Mouse (Mus musculus): ENCODE measurements around the gene Lrrc8b. TPM values are rescaled to one million over a fixed set of nuclear protein-coding genes. Genes with fewer than 3 reads are reported as not detected.
A peak's percentile ranks its signal among the peaks of the same experiment; 100 is the strongest.

Gene Lrrc8b
- polyA plus RNA-seq, 1 experiment from 2014 or later, result 10.6 TPM

DNA sequence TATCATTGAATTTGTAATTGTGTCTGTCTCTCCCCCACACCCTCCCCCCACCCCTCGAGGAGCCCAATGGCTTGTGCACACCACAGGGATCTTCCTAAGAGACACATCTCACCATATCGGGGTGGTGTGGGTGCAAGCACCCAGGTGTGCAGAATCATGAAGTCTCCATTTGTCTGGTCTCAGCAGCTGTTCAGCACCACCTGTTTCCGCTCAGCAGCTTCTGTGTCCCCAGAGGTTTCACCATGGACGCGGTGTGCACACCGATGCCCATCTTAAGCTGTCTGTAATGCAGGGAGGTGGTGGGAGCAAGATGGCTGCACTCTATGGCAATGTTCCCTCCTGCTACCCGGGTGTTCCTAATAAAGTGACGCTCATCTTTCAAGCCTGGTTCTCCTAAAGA lies 14.6 kb downstream of the Lrrc8b start:
- no peaks in the 10 kb centered on the region for H3K9me3 ChIP-seq (ENCODE audit: control insufficient read depth, low read length)
- no peaks in the 10 kb centered on the region for H3K27me3 ChIP-seq (replicated peaks; ENCODE audit: control insufficient read depth, insufficient read depth, low read length)
- 81% methylated on average over 8 of the region's 8 CpGs for WGBS
- ATAC-seq (ENCODE audit: low read depth) (no peak), DNase-seq (ENCODE audit: low spot score) (no peak)
- no peak overlapping the region for H3K27ac ChIP-seq (replicated peaks; ENCODE audit: low read depth, low read length)
- H3K9ac ChIP-seq (ENCODE audit: low read depth, low read length), result no peak overlapping the region
- no peak overlapping the region for H3K4me2 ChIP-seq (ENCODE audit: low read depth, low read length)
- no peaks in the 10 kb centered on the region for H3K36me3 ChIP-seq (ENCODE audit: control insufficient read depth, insufficient read depth, low read length)
- no peak overlapping the region for H3K4me3 ChIP-seq (ENCODE audit: low read depth, low read length)
- H3K4me1 ChIP-seq (ENCODE audit: control insufficient read depth, insufficient read depth, low read length), result no peaks in the 10 kb centered on the region

DNA sequence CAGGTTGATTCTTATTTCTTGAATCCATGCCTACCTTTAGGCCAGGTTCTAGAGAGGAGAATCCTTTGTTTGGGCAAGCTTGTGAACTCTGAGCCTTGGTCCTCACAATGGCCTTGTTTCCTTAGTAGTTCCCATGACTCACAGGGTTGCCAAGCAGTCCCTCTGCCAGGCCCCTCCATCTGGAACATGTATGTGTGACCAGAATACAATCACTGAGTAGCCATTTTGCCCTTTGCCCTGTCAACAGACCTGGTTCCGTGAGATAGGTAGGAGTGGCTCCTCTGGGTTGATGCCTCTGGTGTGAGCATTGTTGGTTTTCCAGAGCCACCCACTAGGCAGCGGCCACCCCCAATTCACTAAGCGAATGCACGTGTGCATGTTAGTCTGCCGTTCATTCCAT lies 24.0 kb downstream of the Lrrc8b start:
- WGBS, result 82% methylated on average over 5 of the region's 5 CpGs
- H3K27me3 ChIP-seq (replicated peaks; ENCODE audit: control insufficient read depth, insufficient read depth, low read length), result no peaks in the 10 kb centered on the region
- DNase-seq (ENCODE audit: low spot score) (no peak), ATAC-seq (ENCODE audit: low read depth) (no peak)
- H3K4me3 ChIP-seq (ENCODE audit: low read depth, low read length), result no peak overlapping the region
- no peak overlapping the region for H3K27ac ChIP-seq (replicated peaks; ENCODE audit: low read depth, low read length)
- H3K4me1 ChIP-seq (ENCODE audit: control insufficient read depth, insufficient read depth, low read length), result no peaks in the 10 kb centered on the region
- H3K36me3 ChIP-seq (ENCODE audit: control insufficient read depth, insufficient read depth, low read length), result no peaks in the 10 kb centered on the region
- H3K4me2 ChIP-seq (ENCODE audit: low read depth, low read length), result no peak overlapping the region
- no peak overlapping the region for H3K9ac ChIP-seq (ENCODE audit: low read depth, low read length)
- H3K9me3 ChIP-seq (ENCODE audit: control insufficient read depth, low read length), result no peaks in the 10 kb centered on the region

DNA sequence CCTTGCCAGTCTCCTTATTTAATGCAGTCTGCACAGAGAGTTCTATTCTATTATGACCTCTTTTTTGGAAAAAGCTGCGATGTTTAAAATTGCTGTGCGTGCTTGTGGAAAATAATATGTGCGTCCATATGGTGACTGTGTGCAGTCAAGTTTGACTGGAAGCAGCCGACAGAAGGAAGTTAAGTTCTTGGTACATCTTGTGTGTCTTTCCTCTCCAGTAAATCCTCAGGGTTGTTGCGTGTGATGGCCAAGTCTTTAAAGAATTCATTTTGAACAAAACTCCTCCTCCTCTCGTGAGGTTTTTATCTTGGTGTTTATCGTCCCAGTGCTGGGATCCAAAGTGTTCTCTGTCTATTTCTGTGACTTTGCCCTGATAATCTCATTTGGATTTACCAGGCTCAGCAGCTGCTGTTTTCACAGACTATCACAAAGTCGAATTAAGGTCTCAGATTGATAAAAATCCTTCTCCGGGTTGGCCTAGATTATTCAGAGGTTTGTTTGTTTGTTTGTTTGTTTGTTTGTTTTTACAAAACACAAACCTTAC lies 25.5 kb downstream of the Lrrc8b start:
- WGBS, result 75% methylated on average over 9 of the region's 9 CpGs
- no peak overlapping the region for H3K4me2 ChIP-seq (ENCODE audit: low read depth, low read length)
- no peak overlapping the region for H3K27ac ChIP-seq (replicated peaks; ENCODE audit: low read depth, low read length)
- H3K27me3 ChIP-seq (replicated peaks; ENCODE audit: control insufficient read depth, insufficient read depth, low read length), result no peaks in the 10 kb centered on the region
- ATAC-seq (ENCODE audit: low read depth) (no peak), DNase-seq (ENCODE audit: low spot score) (no peak)
- no peak overlapping the region for H3K9ac ChIP-seq (ENCODE audit: low read depth, low read length)
- no peak overlapping the region for H3K4me3 ChIP-seq (ENCODE audit: low read depth, low read length)
- H3K4me1 ChIP-seq (ENCODE audit: control insufficient read depth, insufficient read depth, low read length), result no peaks in the 10 kb centered on the region
- no peaks in the 10 kb centered on the region for H3K9me3 ChIP-seq (ENCODE audit: control insufficient read depth, low read length)
- no peaks in the 10 kb centered on the region for H3K36me3 ChIP-seq (ENCODE audit: control insufficient read depth, insufficient read depth, low read length)

DNA sequence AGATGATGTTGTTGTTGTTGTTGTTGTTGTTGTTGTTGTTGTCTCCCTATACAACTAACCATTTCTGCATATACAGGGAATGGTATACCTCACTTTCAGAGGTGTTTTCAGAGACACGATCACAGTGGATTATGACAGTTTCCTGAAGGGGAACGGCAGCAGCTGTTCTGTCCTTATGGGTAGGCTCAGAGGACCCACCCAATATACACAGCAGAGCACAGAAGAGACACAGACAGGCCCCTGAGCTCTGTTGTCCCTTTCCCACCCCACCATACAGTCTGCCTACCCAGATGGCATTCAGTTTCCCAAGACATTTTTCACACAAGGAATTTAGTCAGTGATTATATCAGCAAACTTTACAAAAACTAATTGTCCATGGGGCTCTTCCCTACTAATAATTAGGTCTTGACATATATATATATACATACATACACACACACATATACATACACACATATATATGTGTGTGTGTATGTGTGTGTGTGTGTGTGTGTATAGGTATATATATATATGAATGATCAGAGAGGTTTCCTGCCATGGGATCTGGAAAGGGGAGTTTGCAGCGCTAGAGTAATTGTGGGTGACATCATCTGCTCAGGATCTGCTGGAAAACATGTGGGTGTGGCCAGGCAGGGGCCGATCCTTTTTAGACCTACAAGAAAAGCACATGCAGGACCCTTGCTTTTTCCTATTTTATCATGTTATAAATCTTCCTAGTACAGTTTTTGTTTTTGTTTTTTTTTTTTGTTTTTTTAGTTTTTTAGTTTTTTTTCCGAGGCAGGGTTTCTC lies 26.8 kb downstream of the Lrrc8b start:
- Histone ChIP-seq H3K27ac (replicated peaks; ENCODE audit: low read depth, low read length) (no peak overlapping the region), H3K4me1 (ENCODE audit: control insufficient read depth, insufficient read depth, low read length) (no peaks in the 10 kb centered on the region), H3K4me3 (ENCODE audit: low read depth, low read length) (no peak overlapping the region), H3K9ac (ENCODE audit: low read depth, low read length) (no peak overlapping the region), H3K27me3 (replicated peaks; ENCODE audit: control insufficient read depth, insufficient read depth, low read length) (no peaks in the 10 kb centered on the region), H3K9me3 (ENCODE audit: control insufficient read depth, low read length) (no peaks in the 10 kb centered on the region), H3K4me2 (ENCODE audit: low read depth, low read length) (no peak overlapping the region), H3K36me3 (ENCODE audit: control insufficient read depth, insufficient read depth, low read length) (no peaks in the 10 kb centered on the region)
- WGBS, result 69% methylated on average over 5 of the region's 5 CpGs
- ATAC-seq (ENCODE audit: low read depth) (no peak), DNase-seq (ENCODE audit: low spot score) (no peak)

DNA sequence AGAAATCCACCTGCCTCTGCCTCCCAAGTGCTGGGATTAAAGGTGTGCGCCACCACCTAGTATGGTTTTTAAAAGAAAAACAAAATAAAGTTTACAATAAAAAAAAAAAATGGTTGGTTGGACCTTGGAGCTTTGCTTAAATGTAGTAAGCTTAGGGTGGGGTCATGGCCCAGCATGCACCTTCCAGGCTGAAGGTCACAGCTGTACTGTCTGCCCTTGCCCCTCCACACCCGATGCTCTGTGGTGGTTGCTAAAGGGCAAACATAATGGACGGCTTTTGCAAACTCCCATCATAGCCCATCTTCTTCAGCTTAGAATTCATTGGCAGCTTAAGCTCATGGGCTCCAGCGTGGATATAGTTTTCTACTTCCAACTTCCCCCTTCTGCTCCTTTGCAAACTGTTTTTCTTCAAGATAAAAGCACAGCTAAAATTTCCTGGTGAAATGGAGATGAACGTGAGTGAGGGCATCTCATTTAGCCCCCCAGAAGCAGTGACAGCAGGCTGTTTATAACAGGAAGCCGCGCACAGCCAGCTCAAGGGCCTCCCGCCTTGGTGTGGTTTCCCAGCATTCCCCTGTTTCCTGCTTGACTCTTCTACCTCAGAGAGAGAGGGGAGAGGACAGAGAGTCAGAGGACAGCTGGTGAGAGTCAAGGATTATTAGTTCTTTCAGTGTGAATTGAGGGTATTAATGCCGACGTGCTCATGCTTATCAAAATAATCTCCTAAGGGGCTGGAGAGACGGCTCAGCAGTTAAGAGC lies 27.7 kb downstream of the Lrrc8b start:
- Histone ChIP-seq H3K9ac (ENCODE audit: low read depth, low read length) (no peak overlapping the region), H3K27ac (replicated peaks; ENCODE audit: low read depth, low read length) (no peak overlapping the region), H3K36me3 (ENCODE audit: control insufficient read depth, insufficient read depth, low read length) (no peaks in the 10 kb centered on the region), H3K4me2 (ENCODE audit: low read depth, low read length) (no peak overlapping the region), H3K9me3 (ENCODE audit: control insufficient read depth, low read length) (no peaks in the 10 kb centered on the region), H3K4me3 (ENCODE audit: low read depth, low read length) (no peak overlapping the region), H3K27me3 (replicated peaks; ENCODE audit: control insufficient read depth, insufficient read depth, low read length) (no peaks in the 10 kb centered on the region), H3K4me1 (ENCODE audit: control insufficient read depth, insufficient read depth, low read length) (no peaks in the 10 kb centered on the region)
- peak; percentile 30 for DNase-seq (ENCODE audit: low spot score)
- ATAC-seq (ENCODE audit: low read depth), result no peak
- 59% methylated on average over 11 of the region's 11 CpGs for WGBS

DNA sequence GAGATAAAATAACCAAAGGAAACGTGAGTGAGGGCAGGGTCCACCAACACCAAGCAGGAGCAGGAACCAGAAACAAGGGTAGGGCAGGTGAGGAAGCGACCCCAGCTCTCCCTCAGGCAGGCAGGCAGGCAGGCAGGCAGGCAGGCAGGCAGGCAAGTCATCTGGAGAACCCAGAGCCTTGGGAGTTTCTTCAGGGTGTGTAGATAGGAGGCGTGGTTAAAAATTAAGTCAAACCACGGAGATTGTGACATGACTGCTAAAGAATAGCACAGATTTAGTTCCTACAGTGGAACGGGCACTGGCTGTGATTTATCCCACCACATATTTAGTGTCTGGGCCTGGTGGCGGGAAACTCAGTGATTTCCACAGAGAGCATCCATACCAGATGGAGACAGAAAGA lies 30.1 kb downstream of the Lrrc8b start:
- Histone ChIP-seq H3K9ac (ENCODE audit: low read depth, low read length) (no peak overlapping the region), H3K4me1 (ENCODE audit: control insufficient read depth, insufficient read depth, low read length) (no peaks in the 10 kb centered on the region), H3K27me3 (replicated peaks; ENCODE audit: control insufficient read depth, insufficient read depth, low read length) (no peaks in the 10 kb centered on the region), H3K9me3 (ENCODE audit: control insufficient read depth, low read length) (no peaks in the 10 kb centered on the region), H3K4me3 (ENCODE audit: low read depth, low read length) (no peak overlapping the region), H3K36me3 (ENCODE audit: control insufficient read depth, insufficient read depth, low read length) (no peaks in the 10 kb centered on the region), H3K4me2 (ENCODE audit: low read depth, low read length) (no peak overlapping the region), H3K27ac (replicated peaks; ENCODE audit: low read depth, low read length) (no peak overlapping the region)
- WGBS, result 60% methylated on average over 6 of the region's 6 CpGs
- DNase-seq (ENCODE audit: low spot score) (no peak), ATAC-seq (ENCODE audit: low read depth) (no peak)

DNA sequence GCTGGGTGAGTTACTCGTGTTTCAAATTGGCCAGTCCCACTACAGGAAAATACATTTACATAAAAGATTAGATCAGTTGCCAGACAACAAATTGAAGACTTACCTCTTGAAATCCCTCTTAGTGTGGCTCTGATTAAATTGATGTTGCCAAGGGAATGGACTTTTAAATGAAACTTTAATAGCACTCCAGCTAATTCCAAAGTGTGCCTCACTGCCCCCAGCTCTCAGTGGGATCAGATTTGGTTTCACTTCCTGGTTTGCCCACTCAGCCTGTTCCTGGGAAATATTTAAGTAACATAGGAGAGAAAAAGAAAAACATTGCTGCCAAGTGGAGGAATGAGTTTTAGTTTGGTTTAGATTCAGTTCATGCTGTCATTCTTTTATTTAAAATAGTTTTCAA lies 38.5 kb downstream of the Lrrc8b start:
- Histone ChIP-seq H3K4me3 (ENCODE audit: low read depth, low read length) (no peak overlapping the region), H3K36me3 (ENCODE audit: control insufficient read depth, insufficient read depth, low read length) (no peaks in the 10 kb centered on the region), H3K9me3 (ENCODE audit: control insufficient read depth, low read length) (no peaks in the 10 kb centered on the region), H3K9ac (ENCODE audit: low read depth, low read length) (no peak overlapping the region), H3K4me1 (ENCODE audit: control insufficient read depth, insufficient read depth, low read length) (peaks cover 6% of the 10 kb centered on the region; the same call in 1 of the 2 replicates), H3K27ac (replicated peaks; ENCODE audit: low read depth, low read length) (no peak overlapping the region), H3K27me3 (replicated peaks; ENCODE audit: control insufficient read depth, insufficient read depth, low read length) (no peaks in the 10 kb centered on the region), H3K4me2 (ENCODE audit: low read depth, low read length) (0 out of 2 replicates have a peak overlapping the region, but pooled peaks have one; percentile 4)
- peak; percentile 70; the same call in 1 of the 2 replicates for ATAC-seq (ENCODE audit: low read depth)
- peak; percentile 58 for DNase-seq (ENCODE audit: low spot score)
- 20% methylated on average over 1 of the region's 1 CpGs for WGBS

DNA sequence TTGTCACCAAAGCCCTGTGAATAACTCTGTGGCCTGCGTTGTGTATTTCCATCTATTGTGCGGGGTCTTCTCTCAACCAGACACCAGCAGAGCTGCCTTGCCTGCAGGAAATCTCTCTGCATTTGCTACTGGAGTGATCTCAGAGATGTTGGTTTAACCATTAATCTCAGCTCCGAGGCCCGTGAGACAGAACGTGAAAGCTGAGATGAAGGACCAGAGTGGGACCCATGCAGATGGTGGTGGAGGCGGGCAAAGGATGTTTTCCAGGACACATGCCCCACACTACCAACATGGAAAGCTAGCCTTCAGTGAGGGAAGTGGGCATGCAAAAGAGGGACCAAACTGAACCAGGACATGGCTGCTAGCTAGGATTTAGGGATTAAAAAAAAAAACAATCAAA lies 43.5 kb downstream of the Lrrc8b start:
- no peak for ATAC-seq (ENCODE audit: low read depth)
- H3K4me2 ChIP-seq (ENCODE audit: low read depth, low read length), result no peak overlapping the region

More for the DNA sequence above, 43.5 kb downstream of the Lrrc8b start:
- Histone ChIP-seq H3K27me3 (replicated peaks; ENCODE audit: control insufficient read depth, insufficient read depth, low read length) (no peaks in the 10 kb centered on the region), H3K27ac (replicated peaks; ENCODE audit: low read depth, low read length) (no peak overlapping the region), H3K36me3 (ENCODE audit: control insufficient read depth, insufficient read depth, low read length) (no peaks in the 10 kb centered on the region), H3K4me1 (ENCODE audit: control insufficient read depth, insufficient read depth, low read length) (0 out of 2 replicates have a peak, but pooled peaks cover 1% of the 10 kb centered on the region), H3K9ac (ENCODE audit: low read depth, low read length) (no peak overlapping the region), H3K9me3 (ENCODE audit: control insufficient read depth, low read length) (no peaks in the 10 kb centered on the region), H3K4me3 (ENCODE audit: low read depth, low read length) (no peak overlapping the region)
- WGBS, result 73% methylated on average over 6 of the region's 6 CpGs
- no peak for DNase-seq (ENCODE audit: low spot score)

Measured in embryonic facial prominence, embryonic 14.5 days (tissue).